Mouse (Mus musculus): Measurements from ENCODE around the gene Tmem201. TPM values are rescaled to one million over a fixed set of nuclear protein-coding genes. Genes with fewer than 3 reads are reported as not detected.

Tmem201 gene
- total RNA-seq, 2 experiments from 2014 or later: 35.0 to 43.6 TPM

DNA sequence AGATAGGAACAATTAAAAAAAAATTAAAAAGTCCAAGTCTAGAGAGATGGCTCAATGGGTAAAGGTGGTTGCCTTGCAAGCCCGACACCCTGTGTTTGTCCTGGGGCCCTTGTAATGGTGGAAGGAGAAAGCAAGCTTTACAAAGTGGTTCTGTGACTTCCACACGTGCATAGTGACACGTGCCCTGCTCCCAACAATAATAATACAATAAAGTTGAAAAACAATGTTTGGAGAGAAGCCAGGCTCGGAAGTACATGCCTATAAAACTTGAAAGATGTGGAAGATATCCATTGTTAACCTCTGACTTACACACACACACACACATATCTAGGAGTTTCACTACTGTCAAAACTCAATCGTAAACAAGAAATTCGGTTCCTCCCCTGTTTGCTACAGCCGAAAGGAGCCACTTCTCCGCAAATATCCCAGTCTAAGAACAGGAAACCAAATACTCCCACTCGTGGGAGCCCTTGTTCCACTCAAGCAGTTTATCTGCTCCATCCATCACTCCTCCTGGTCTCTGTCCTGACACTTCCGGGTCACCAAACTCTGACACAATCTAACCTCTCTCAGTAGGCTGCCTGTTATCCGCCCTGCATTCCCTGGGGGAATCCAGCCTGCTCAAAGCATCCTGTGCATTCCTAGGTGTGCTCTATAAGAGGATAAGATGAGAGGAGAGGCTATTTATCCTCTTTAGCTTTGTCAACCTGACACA lies 58.6 kb downstream of the Tmem201 start:
- DNase-seq: no peak

DNA sequence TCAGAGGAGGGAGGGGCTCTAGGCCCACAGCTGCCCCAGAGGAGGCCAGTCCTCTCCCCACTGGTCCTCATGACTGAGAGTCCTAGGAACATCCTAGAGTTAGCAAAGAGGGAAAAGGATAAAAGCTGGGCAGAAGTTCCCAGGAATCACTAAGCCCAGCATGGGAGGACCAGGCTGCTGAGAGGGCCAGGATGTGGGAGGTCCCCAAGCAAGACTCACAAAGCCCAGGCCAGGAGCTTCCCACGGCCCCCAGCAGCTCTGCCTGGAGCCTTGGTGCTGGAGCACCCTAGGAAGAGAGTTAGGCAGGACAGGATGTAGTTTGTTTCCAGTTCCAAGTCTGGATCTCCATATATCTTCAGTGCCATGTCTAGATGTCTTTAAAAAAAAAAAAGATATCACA lies 59.8 kb downstream of the Tmem201 start:
- no peak for DNase-seq

DNA sequence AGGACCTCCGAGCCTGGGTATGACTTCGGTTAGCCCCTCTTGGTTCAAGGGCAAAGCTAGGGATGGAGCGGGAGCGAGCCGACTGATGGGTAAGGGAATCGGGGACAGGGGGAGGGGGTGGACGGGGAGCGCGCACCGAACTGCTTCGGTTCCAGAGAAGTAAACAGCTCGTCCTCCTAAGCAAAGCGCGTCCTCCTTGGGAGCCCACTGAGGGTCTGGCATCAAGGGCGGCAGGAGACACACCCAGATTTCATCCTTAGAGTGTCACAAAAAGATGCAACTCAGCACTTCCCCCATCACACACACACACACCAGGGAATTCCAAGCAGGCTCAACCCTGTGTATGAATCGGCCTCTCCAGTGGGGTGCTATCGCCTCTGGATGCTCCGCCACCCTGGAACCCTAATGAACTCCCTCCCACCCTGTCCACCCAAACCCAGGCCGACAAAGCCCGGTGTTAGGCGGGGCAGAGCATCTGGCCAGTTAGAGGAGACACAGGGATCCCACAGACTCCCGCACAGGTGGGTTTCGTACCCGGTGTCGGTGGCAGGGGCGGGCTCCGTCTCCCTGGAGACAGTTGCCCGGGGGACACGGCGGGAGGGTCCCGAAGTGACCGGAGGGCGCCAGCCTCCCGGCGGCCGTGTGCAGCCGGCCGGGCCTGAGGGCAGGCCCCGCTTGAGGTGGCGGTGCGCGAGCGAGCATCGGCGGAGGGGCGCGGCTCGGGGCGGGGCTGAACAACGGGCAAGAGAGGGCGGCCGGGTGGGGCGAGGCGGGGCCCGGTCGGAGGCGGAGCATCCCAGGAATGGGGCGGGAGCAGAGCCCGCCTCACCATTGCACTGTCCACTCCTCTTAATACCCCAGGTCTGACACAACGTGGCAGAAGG lies 62.2 kb downstream of the Tmem201 start:
- peak; percentile 88 for DNase-seq

DNA sequence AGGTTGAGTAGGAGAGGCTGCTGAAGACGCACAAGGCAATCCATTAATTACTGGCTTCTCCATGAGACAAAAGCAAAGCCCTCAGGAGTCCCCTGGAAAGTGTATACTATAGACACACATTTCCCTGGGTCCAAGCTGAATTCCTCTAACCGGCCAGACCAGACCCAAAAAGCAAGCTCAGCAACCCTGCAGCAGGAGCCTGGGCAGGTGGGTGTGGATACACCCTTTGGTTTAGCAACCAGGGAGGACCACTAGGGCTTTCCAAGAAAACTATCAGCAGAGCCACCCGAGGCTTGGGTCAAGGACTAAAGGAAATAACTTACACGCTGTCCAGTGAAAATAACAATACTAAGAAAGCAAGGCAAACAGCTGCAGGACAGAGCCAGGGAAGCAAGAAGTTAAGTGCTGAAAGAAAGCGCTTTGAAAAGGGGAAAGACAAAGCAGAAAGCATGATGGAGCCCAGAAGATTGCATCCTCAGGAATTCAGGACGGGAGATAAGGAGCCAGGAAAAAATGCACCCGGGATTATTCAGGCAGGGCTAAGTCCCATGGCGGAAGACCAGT lies 62.9 kb downstream of the Tmem201 start:
- DNase-seq: no peak

DNA sequence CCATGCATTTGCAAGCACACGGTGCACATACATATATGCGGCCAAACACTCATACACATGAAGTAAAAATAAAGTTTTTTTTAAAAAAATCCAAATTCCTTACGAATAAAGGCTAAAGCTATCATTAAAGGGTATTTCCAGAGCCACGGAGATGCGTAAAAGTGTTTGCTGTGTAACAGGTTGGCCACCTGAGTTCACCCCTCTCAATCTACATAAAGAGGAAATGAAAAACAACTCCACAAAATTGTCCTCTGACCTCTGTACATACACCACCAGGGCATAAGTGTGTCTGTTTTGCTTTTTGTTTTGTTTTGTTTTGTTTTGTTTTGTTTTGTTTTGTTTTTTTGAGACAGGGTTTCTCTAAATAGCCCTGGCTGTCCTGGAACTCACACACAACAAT lies 65.1 kb downstream of the Tmem201 start:
- DNase-seq: no peak

DNA sequence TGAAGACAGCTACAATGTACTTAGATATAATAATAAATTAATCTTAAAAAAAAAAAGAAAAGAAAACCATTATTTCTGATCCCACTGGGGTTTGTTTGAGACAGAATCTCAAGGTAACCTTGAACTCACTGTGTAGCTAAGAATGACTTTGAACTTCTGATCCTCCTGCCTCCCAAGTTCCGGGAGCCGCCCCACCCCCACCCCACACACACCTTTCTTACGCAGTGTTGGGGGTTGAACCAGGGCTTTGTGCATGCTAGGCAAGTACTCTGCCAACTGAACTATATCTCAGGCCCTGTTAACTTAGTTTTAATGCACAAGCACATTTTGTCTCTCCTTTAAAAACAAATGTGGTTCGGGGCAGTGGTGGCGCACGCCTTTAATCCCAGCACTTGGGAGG lies 66.7 kb downstream of the Tmem201 start:
- DNase-seq: no peak

DNA sequence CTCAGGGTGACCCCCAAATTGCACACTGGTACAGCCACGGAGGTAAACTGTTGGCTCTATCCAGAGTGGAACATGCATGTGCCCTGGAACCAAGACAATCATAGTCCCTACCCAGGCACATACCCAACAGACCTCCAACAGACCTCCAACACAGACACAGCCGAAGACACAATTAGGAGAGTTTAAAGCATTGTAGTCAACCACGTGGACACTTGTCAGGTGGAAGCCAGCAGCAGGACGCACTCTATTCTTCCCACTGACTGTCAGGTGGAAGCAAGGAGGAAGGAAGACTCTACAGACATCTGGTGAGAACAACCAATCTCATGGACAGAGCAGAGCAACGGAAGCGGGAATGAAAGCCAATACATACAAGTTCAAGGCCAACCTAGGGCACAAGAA lies 72.2 kb downstream of the Tmem201 start:
- DNase-seq: no peak

Other genes with a start within 250 kb of the Tmem201 start
- gene Ctnnbip1, start 219.8 kb downstream of the Tmem201 start, total RNA-seq (2021): 10 to 100 TPM; 39.5 to 42.0 TPM
- 10 to 100 TPM; 72.7 to 95.7 TPM for gene Clstn1, start 151.6 kb downstream of the Tmem201 start, total RNA-seq (2021)
- 10 to 100 TPM in 1 of 2 experiments, 1 to 10 TPM in 1; 7.5 to 12.1 TPM for gene Pik3cd, start 35.5 kb downstream of the Tmem201 start, total RNA-seq (2021)
- 10 to 100 TPM; 24.3 to 34.0 TPM for gene Slc25a33, start 36.2 kb upstream of the Tmem201 start, total RNA-seq (2021)
- 10 to 100 TPM; 31.6 TPM for gene Spsb1, start 217.0 kb upstream of the Tmem201 start, total RNA-seq (2021)